Mouse (Mus musculus) brain, embryonic 14.5 days (tissue): ENCODE data around the gene Sim2.

Experiments
- CTCF ChIP-seq: fragments of 200-500 bp; IDR thresholded peaks from 2 replicates; pipeline ENCODE4 v1.5.1; 2012; ENCODE audit warnings: inconsistent platforms, mild to moderate bottlenecking, moderate library complexity, borderline replicate concordance; ENCODE audit not compliant: insufficient read depth, insufficient read length; ENCODE audit errors: extremely low read depth
- POLR2A ChIP-seq: fragments of 200-500 bp; IDR thresholded peaks from 2 replicates; pipeline ENCODE4 v1.6.1; 2012; ENCODE audit warnings: mild to moderate bottlenecking, inconsistent platforms, borderline replicate concordance; ENCODE audit not compliant: poor library complexity, insufficient read depth, insufficient read length, severe bottlenecking; ENCODE audit errors: extremely low read depth

- TF ChIP-seq POLR2A (no peak), CTCF (no peak)
Measured at GRCm38 (mm10) chr16:94155041-94155653, 70.4 kb downstream of the Sim2 start.
